Mouse (Mus musculus) heart, embryonic 11.5 days (tissue): ENCODE results near the gene Fen1. TPM values are rescaled to one million over a fixed set of nuclear protein-coding genes. Genes with fewer than 3 reads are reported as not detected.

Experiments
- ATAC-seq: fragments of 200-750 bp; cut with Nextera tagmentation; replicated peaks from 2 replicates; pipeline ENCODE4 v1.8.0; 2017; ENCODE audit warnings: moderate library complexity; ENCODE audit not compliant: insufficient number of reproducible peaks, low FRiP score, low TSS enrichment
- H3K27ac ChIP-seq: fragments of 300-500 bp; sonication (generic); 2 replicates; pipeline ENCODE4 v1.5.1; 2014; ENCODE audit warnings: mild to moderate bottlenecking, low read depth, low read length
- H3K27me3 ChIP-seq: fragments of 300-500 bp; sonication (generic); 2 replicates; pipeline ENCODE4 v1.6.1; 2014; ENCODE audit warnings: mild to moderate bottlenecking, low read length, mixed read lengths; ENCODE audit not compliant: control insufficient read depth, insufficient read depth
- H3K36me3 ChIP-seq: fragments of 300-500 bp; sonication (generic); 2 replicates; pipeline ENCODE4 v1.6.1; 2014; ENCODE audit warnings: mild to moderate bottlenecking, low read length, moderate library complexity, mixed read lengths; ENCODE audit not compliant: control insufficient read depth, insufficient read depth
- H3K4me1 ChIP-seq: fragments of 300-500 bp; sonication (generic); 2 replicates; pipeline ENCODE4 v1.6.1; 2014; ENCODE audit warnings: low read length; ENCODE audit not compliant: control insufficient read depth, insufficient read depth
- H3K4me2 ChIP-seq: fragments of 300-500 bp; sonication (generic); 2 replicates; pipeline ENCODE4 v1.6.1; 2014; ENCODE audit warnings: mild to moderate bottlenecking, moderate library complexity
- H3K4me3 ChIP-seq: fragments of 300-500 bp; sonication (generic); 2 replicates; pipeline ENCODE4 v1.5.1; 2014; ENCODE audit warnings: low read depth, low read length
- H3K9ac ChIP-seq: fragments of 300-500 bp; sonication (generic); 2 replicates; pipeline ENCODE4 v1.6.1; 2014; ENCODE audit warnings: mild to moderate bottlenecking, low read depth, low read length, moderate library complexity
- H3K9me3 ChIP-seq: fragments of 300-500 bp; sonication (generic); replicated peaks from 2 replicates; pipeline ENCODE4 v1.6.1; 2016; ENCODE audit warnings: low read length; ENCODE audit not compliant: control insufficient read depth
- WGBS: fragments of 180-500 bp; shearing (Covaris S2); extraction: QIAGEN DNeasy Blood & Tissue Kit; methylation state at CpG from one replicate; pipeline ENCODE4 v1.1.7; 2014; ENCODE audit not compliant: insufficient replicate concordance; 5-methylcytosine and 5-hydroxymethylcytosine counted together
- polyA plus RNA-seq: library from polyadenylated mRNA; unstranded; fragments of >200 nt; fragmentation: Nextera tagmentation; extraction: Ambion mirVana; gene quantifications from 2 replicates; pipeline ENCODE4 v1.2.1, GENCODE M21; 2014

Fen1 gene
- polyA plus RNA-seq, 1 experiment from 2014 or later, result 59.3 TPM

- no peaks in the 10 kb centered on the region for H3K27me3 ChIP-seq
- peak overlapping the region; percentile 85 for H3K27ac ChIP-seq
- peak overlapping the region; percentile 99 for H3K4me3 ChIP-seq
- H3K4me2 ChIP-seq, result peak overlapping the region; percentile 82
- no peak; the same call in 1 of the 2 replicates for ATAC-seq
- H3K9ac ChIP-seq, result peak overlapping the region; percentile 93
- peaks cover 14% of the 10 kb centered on the region for H3K4me1 ChIP-seq
- peaks cover 26% of the 10 kb centered on the region for H3K36me3 ChIP-seq
- 3% methylated on average over 5 of the region's 5 CpGs for WGBS
- H3K9me3 ChIP-seq, result no peaks in the 10 kb centered on the region
Measured at GRCm38 (mm10) chr19:10204616-10205001, 640 bp upstream of the Fen1 start.

DNA sequence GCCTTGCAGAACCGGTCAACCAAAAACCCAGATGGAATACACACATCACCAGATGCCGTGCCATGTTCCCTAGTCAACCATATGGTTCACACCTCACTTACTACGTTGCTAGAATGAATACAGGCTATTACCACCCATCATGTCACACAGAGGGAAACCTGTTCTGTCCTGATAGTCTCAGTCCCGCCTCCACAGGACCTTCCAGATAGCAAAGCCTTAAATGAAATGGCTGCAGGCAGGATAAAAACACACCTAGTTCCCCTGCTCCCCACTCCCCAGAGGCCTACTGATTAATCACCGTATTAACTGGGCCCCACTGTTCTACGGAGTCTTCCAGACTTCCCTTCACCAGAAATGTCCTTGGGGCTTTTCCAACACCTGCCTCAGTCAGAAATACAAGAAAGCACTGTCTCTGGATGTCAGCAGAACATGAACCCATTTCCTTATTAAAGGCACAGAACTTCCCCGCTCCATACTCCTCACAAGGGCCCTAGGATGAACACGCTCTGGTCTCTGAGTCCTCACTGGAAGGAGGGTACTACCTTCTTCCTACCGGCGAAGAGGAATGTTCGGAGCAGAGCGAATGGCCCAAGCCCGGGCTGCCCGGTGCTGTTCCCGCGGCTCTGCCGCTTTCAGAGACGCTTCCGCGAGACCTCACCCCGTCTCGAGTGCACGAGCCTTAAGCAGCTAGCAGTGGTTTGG, 672 bp downstream of the Fen1 start:
- peak overlapping the region; percentile 99 for H3K4me3 ChIP-seq
- WGBS, result 3% methylated on average over 23 of the region's 23 CpGs
- peak overlapping the region; percentile 93 for H3K9ac ChIP-seq
- H3K27me3 ChIP-seq, result no peaks in the 10 kb centered on the region
- peaks cover 14% of the 10 kb centered on the region for H3K4me1 ChIP-seq
- peak overlapping the region; percentile 85 for H3K27ac ChIP-seq
- peaks cover 22% of the 10 kb centered on the region for H3K36me3 ChIP-seq
- ATAC-seq, result peak; percentile 55; the same call in 1 of the 2 replicates
- no peaks in the 10 kb centered on the region for H3K9me3 ChIP-seq
- H3K4me2 ChIP-seq, result peak overlapping the region; percentile 82

- no peak overlapping the region for H3K9ac ChIP-seq
- no peak for ATAC-seq
- no peaks in the 10 kb centered on the region for H3K9me3 ChIP-seq
- 27% methylated on average over 3 of the region's 3 CpGs for WGBS
- peaks cover 34% of the 10 kb centered on the region for H3K36me3 ChIP-seq
- no peaks in the 10 kb centered on the region for H3K27me3 ChIP-seq
- no peak overlapping the region for H3K4me3 ChIP-seq
- H3K4me1 ChIP-seq, result peaks cover 8% of the 10 kb centered on the region
- H3K4me2 ChIP-seq, result no peak overlapping the region
- no peak overlapping the region for H3K27ac ChIP-seq
Measured at GRCm38 (mm10) chr19:10198723-10199122, 5.2 kb downstream of the Fen1 start.

DNA sequence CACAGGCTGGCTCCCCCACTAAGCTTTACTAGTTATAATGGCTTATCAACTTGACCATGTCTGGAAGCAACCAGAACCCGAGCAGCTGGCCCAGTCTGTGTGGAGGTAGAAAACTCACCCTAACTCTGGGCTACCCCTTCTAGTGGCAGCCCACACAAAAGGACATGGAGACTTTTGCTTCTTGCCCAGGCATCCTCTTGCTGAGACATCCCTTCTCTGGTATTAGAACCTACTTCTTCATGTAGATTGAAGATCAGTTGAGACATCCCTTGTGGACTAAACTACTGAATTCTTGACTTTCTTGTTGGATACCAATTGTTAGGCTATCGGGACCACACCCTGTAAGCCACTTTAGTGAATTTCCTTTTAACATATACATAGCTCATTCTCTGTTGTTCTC, 5.7 kb downstream of the Fen1 start:
- H3K4me3 ChIP-seq, result no peak overlapping the region
- no peaks in the 10 kb centered on the region for H3K27me3 ChIP-seq
- WGBS, result 84% methylated on average over 2 of the region's 2 CpGs
- H3K9me3 ChIP-seq, result no peaks in the 10 kb centered on the region
- ATAC-seq, result no peak
- H3K9ac ChIP-seq, result no peak overlapping the region
- H3K4me1 ChIP-seq, result peaks cover 8% of the 10 kb centered on the region
- H3K27ac ChIP-seq, result no peak overlapping the region
- H3K36me3 ChIP-seq, result peaks cover 38% of the 10 kb centered on the region
- no peak overlapping the region for H3K4me2 ChIP-seq

DNA sequence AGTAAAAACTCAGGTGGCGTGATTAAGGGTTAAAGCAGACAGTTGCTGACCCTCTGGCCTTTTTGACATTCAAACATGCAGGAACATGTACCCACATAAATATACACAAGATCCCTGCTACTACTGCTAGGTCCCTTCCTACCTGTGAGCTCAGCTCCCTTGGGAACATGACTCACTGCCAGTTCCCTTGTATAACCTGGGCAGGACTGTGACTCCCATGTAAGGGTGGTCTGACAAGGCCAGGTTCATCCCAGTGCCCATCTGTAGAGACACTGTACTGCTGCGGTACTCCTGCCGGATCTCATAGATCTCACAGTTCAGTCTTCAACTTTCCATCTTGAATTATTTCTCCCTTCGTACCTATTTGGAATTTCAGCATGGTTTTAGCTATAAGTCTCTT, 6.8 kb downstream of the Fen1 start:
- no peak overlapping the region for H3K4me2 ChIP-seq
- H3K36me3 ChIP-seq, result peaks cover 45% of the 10 kb centered on the region
- H3K27ac ChIP-seq, result no peak overlapping the region
- no peaks in the 10 kb centered on the region for H3K4me1 ChIP-seq
- H3K27me3 ChIP-seq, result no peaks in the 10 kb centered on the region
- H3K9ac ChIP-seq, result no peak overlapping the region
- WGBS, result 89% methylated on average over 4 of the region's 4 CpGs
- H3K4me3 ChIP-seq, result no peak overlapping the region
- H3K9me3 ChIP-seq, result no peaks in the 10 kb centered on the region
- no peak for ATAC-seq

- Histone ChIP-seq H3K36me3 (peaks cover 46% of the 10 kb centered on the region), H3K4me1 (peaks cover 5% of the 10 kb centered on the region), H3K4me2 (no peak overlapping the region), H3K27ac (no peak overlapping the region), H3K9me3 (no peaks in the 10 kb centered on the region), H3K9ac (no peak overlapping the region), H3K27me3 (no peaks in the 10 kb centered on the region), H3K4me3 (no peak overlapping the region)
- ATAC-seq, result no peak
- WGBS, result 80% methylated on average over 5 of the region's 5 CpGs
Measured at GRCm38 (mm10) chr19:10195252-10195651, 8.7 kb downstream of the Fen1 start.

GRCm38 (mm10) chr19:10194337-10194736, 9.6 kb downstream of the Fen1 start:
- Histone ChIP-seq H3K27me3 (no peaks in the 10 kb centered on the region), H3K4me1 (peaks cover 5% of the 10 kb centered on the region), H3K9ac (no peak overlapping the region), H3K4me3 (no peak overlapping the region), H3K27ac (no peak overlapping the region), H3K4me2 (no peak overlapping the region), H3K9me3 (no peaks in the 10 kb centered on the region), H3K36me3 (peaks cover 46% of the 10 kb centered on the region)
- WGBS, result 79% methylated on average over 11 of the region's 11 CpGs
- ATAC-seq, result no peak

DNA sequence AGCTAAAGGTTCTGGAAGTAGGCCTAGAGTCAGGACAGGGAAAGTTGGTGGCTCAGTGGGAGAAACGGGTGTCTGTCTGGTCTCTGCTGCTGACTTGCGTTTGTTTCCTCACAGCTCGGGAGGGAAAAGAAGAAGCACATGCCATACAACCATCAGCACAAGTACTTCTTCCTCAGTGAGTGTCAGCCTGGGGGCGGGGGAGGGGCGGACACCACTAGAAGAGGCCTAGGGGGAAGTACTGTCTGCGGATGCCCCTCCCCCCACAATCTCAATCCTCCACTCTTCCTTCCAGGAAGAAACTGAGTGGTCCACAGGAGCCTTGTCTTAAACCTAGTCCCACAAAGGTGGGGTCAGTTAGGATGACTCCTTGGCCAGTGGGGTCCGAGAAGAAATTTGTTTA, 12.6 kb downstream of the Fen1 start:
- H3K4me3 ChIP-seq, result no peak overlapping the region
- H3K4me2 ChIP-seq, result no peak overlapping the region
- WGBS, result 46% methylated on average over 7 of the region's 7 CpGs
- H3K9ac ChIP-seq, result no peak overlapping the region
- ATAC-seq, result no peak
- no peaks in the 10 kb centered on the region for H3K9me3 ChIP-seq
- peaks cover 5% of the 10 kb centered on the region for H3K4me1 ChIP-seq
- H3K27ac ChIP-seq, result 0 out of 2 replicates have a peak overlapping the region, but pooled peaks have one; percentile 10
- no peaks in the 10 kb centered on the region for H3K27me3 ChIP-seq
- H3K36me3 ChIP-seq, result peaks cover 62% of the 10 kb centered on the region

- Histone ChIP-seq H3K27ac (no peak overlapping the region), H3K36me3 (peaks cover 64% of the 10 kb centered on the region), H3K4me3 (no peak overlapping the region), H3K4me1 (peaks cover 5% of the 10 kb centered on the region), H3K9ac (no peak overlapping the region), H3K4me2 (no peak overlapping the region), H3K9me3 (no peaks in the 10 kb centered on the region), H3K27me3 (no peaks in the 10 kb centered on the region)
- WGBS, result 50% methylated on average over 2 of the region's 2 CpGs
- ATAC-seq, result no peak
Measured at GRCm38 (mm10) chr19:10190796-10191195, 13.2 kb downstream of the Fen1 start.
